Mouse (Mus musculus) lung, embryonic 16.5 days (tissue): Measurements from ENCODE around the gene Phf1. TPM values are rescaled to one million over a fixed set of nuclear protein-coding genes. Genes with fewer than 3 reads are reported as not detected.

Experiments used
- ATAC-seq: fragments of 200-750 bp; cut with Nextera tagmentation; 2 replicates; pipeline ENCODE4 v1.8.0; 2017; ENCODE audit warnings: low read depth, mild to moderate bottlenecking, moderate library complexity
- H3K27ac ChIP-seq: fragments of 300-500 bp; sonication (generic); 2 replicates; pipeline ENCODE4 v1.5.1; 2014; ENCODE audit warnings: mild to moderate bottlenecking, control low read depth, low read length
- H3K27me3 ChIP-seq: fragments of 300-500 bp; sonication (generic); 2 replicates; pipeline ENCODE4 v1.6.1; 2014; ENCODE audit warnings: low read depth, low read length, mixed read lengths; ENCODE audit not compliant: control insufficient read depth, insufficient read depth
- H3K36me3 ChIP-seq: fragments of 300-500 bp; sonication (generic); 2 replicates; pipeline ENCODE4 v1.6.1; 2014; ENCODE audit warnings: low read length; ENCODE audit not compliant: control insufficient read depth, insufficient read depth
- H3K4me1 ChIP-seq: fragments of 300-500 bp; sonication (generic); replicated peaks from 2 replicates; pipeline ENCODE4 v1.6.1; 2014; ENCODE audit warnings: low read length, mixed read lengths; ENCODE audit not compliant: control insufficient read depth, insufficient read depth
- H3K4me2 ChIP-seq: fragments of 300-500 bp; sonication (generic); 2 replicates; pipeline ENCODE4 v1.6.1; 2014; ENCODE audit warnings: low read depth, low read length, control low read depth
- H3K4me3 ChIP-seq: fragments of 300-500 bp; sonication (generic); 2 replicates; pipeline ENCODE4 v1.5.1; 2014; ENCODE audit warnings: mild to moderate bottlenecking, low read length, control low read depth
- H3K9ac ChIP-seq: fragments of 300-500 bp; sonication (generic); 2 replicates; pipeline ENCODE4 v1.6.1; 2014; ENCODE audit warnings: low read length, control low read depth
- H3K9me3 ChIP-seq: fragments of 300-500 bp; sonication (generic); 2 replicates; pipeline ENCODE4 v1.6.1; 2016; ENCODE audit warnings: low read length; ENCODE audit not compliant: control insufficient read depth
- WGBS: fragments of 180-500 bp; shearing (Covaris S2); extraction: QIAGEN DNeasy Blood & Tissue Kit; methylation state at CpG from one replicate; pipeline ENCODE4 v1.1.7; 2014; 5-methylcytosine and 5-hydroxymethylcytosine counted together
- microRNA-seq: library from miRNA; unstranded; fragments of <30 nt; microRNA quantifications from one replicate; pipeline ENCODE4, GENCODE M21; 2016
- polyA plus RNA-seq: library from polyadenylated mRNA; unstranded; fragments of >200 nt; fragmentation: Nextera tagmentation; extraction: Ambion mirVana; gene quantifications from 2 replicates; pipeline ENCODE4 v1.2.1, GENCODE M21; 2015

The Phf1 gene
- polyA plus RNA-seq, 1 experiment from 2014 or later, result 10.0 TPM

DNA sequence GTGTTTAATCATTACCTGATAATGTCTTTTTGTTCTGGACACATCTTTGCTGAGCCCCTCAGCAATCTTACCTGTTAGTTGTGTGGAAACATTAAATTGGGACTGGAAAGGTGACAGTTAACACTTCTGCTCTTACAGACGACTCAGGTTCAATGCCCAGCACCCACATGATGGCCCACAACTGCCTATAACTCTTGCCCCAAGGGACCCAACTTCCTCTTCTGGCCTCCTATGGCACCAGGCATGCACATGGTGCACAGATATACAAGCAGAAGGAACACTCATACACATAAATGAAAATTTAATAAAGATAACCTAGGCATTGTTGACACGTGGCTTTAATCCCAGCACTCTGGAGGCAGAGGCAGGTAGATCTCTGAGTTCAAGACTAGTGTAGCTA, 46.6 kb downstream of the Phf1 start:
- H3K27me3 ChIP-seq, result no peaks in the 10 kb centered on the region
- no peaks in the 10 kb centered on the region for H3K9me3 ChIP-seq
- peaks cover 34% of the 10 kb centered on the region for H3K36me3 ChIP-seq
- H3K4me2 ChIP-seq, result no peak overlapping the region
- WGBS, result 79% methylated on average over 2 of the region's 2 CpGs
- no peak overlapping the region for H3K27ac ChIP-seq
- no peak for ATAC-seq
- peaks cover 8% of the 10 kb centered on the region for H3K4me1 ChIP-seq
- H3K9ac ChIP-seq, result no peak overlapping the region
- H3K4me3 ChIP-seq, result no peak overlapping the region

DNA sequence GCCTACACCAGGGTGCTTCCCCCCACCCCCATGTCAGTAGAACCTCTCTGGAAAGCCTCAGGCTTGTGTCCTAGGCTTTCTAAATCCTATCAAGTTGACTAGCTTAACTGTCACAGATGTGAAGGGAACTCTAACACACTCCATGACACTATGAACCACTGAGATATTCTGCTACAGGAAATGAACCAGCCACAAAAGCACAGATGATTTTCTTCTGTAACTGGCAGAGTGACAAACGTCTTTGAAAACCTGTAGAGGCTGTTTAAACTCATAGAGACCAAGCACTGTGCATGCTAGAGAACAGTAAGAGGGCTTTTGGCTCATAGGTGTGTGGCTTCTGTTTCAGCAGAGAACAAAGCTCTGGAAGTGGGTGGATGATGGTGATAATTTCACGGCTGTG, 48.2 kb downstream of the Phf1 start:
- peaks cover 23% of the 10 kb centered on the region for H3K36me3 ChIP-seq
- WGBS, result 56% methylated on average over 2 of the region's 2 CpGs
- no peaks in the 10 kb centered on the region for H3K9me3 ChIP-seq
- ATAC-seq, result no peak
- no peak overlapping the region for H3K4me2 ChIP-seq
- H3K27ac ChIP-seq, result no peak overlapping the region
- H3K4me3 ChIP-seq, result no peak overlapping the region
- H3K27me3 ChIP-seq, result no peaks in the 10 kb centered on the region
- H3K9ac ChIP-seq, result no peak overlapping the region
- 0 out of 2 replicates have a peak, but pooled peaks cover under 1% of the 10 kb centered on the region for H3K4me1 ChIP-seq

DNA sequence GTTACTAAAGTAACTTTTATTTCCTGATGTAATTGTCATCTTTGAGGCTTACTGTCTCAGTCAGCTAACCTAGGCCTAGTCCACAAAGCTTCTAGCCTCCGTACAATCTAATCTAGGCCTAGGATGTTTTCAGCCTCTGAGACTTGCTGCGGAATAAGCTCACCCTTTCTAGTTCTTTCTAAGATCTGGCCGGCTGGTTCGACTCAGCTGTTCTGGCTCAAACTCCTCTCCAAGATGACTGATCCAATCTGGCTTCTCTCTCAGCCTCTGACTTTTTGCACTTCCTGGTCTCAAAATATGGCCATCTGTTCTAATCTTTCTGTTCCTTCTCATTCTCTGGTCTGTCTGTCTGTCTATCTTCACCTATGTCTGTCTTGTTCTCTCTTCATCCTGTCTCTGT, 50.5 kb downstream of the Phf1 start:
- Histone ChIP-seq H3K4me2 (no peak overlapping the region), H3K36me3 (peaks cover 10% of the 10 kb centered on the region; the same call in 1 of the 2 replicates), H3K4me1 (no peaks in the 10 kb centered on the region), H3K27me3 (no peaks in the 10 kb centered on the region), H3K27ac (no peak overlapping the region), H3K9ac (no peak overlapping the region), H3K4me3 (no peak overlapping the region), H3K9me3 (no peaks in the 10 kb centered on the region)
- 92% methylated on average over 4 of the region's 4 CpGs for WGBS
- ATAC-seq, result no peak

DNA sequence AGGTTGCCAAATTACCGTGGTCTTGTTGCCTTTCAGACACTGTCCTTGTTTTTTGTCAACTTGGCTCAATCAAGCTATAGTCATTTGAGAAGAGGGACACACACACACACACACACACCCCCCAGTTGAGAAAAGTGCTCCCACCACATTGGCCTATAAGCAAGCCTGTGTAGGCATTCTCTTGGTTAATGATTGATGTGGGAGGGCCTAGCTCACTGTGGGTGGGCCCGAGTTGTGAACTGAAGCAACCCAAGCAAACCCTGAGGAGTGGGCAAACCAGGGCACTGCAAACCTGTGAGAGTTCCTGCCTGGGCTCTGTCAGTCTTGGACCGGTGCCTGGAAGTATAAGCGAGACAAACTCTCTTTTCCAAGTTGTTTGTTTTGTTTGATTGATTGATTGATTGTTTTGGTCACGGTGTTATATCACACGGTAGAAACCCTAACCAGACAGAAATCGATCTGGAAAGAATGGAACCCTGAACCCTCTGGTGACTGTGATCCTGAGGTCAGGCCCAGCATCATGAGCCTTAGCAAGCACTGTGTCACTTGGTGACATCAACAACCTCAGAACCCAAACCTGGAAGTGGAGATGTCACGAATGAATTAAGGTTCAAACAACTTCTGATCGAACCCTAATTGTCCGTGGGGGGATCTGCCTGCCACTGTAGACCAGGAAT, 52.8 kb downstream of the Phf1 start:
- Histone ChIP-seq H3K36me3 (peaks cover 2% of the 10 kb centered on the region; the same call in 1 of the 2 replicates), H3K4me1 (no peaks in the 10 kb centered on the region), H3K9me3 (no peaks in the 10 kb centered on the region), H3K4me3 (no peak overlapping the region), H3K9ac (no peak overlapping the region), H3K4me2 (no peak overlapping the region), H3K27me3 (no peaks in the 10 kb centered on the region), H3K27ac (no peak overlapping the region)
- no peak for ATAC-seq
- WGBS, result 54% methylated on average over 10 of the region's 10 CpGs

Small RNA genes lying within 50 kb of the gene (microRNA-seq; reads per million reads assigned to microRNA genes)
- gene Gm27775, result not detected
- not detected for gene Mir3083
- 0.99 reads per million for gene Mir6968

Other genes starting within 250 kb of the Phf1 start
- 8.9 and 11.6 TPM in 2 replicates for gene Crebrf, start 217.4 kb upstream of the Phf1 start, polyA plus RNA-seq
- gene Bnip1, start 152.0 kb upstream of the Phf1 start, polyA plus RNA-seq, result 45.2 and 47.7 TPM in 2 replicates
- 1.6 and 2.9 TPM in 2 replicates for gene Nkx2-5, start 88.0 kb upstream of the Phf1 start, polyA plus RNA-seq
- 9.0 and 12.9 TPM in 2 replicates for gene Kifc5b, start 16.0 kb upstream of the Phf1 start, polyA plus RNA-seq
- gene Cuta, start 6.5 kb downstream of the Phf1 start, polyA plus RNA-seq, result 194 and 199 TPM in 2 replicates
- gene Syngap1, start 8.2 kb downstream of the Phf1 start, polyA plus RNA-seq, result 0.90 and 1.9 TPM in 2 replicates
- gene Zbtb9, start 40.1 kb downstream of the Phf1 start, polyA plus RNA-seq, result 16.5 and 17.1 TPM in 2 replicates
- 7.8 and 8.1 TPM in 2 replicates for gene Bak1, start 96.0 kb downstream of the Phf1 start, polyA plus RNA-seq
- 6.1 TPM in 2 replicates for gene Itpr3, start 124.3 kb downstream of the Phf1 start, polyA plus RNA-seq
- 248 and 255 TPM in 2 replicates for gene Uqcc2, start 200.9 kb downstream of the Phf1 start, polyA plus RNA-seq
- gene Ip6k3, start 234.7 kb downstream of the Phf1 start, polyA plus RNA-seq, result 0.16 and 0.43 TPM in 2 replicates